Mouse (Mus musculus) hindbrain, embryonic 16.5 days (tissue): Measurements from ENCODE around the gene Fam78a. TPM values are rescaled to one million over a fixed set of nuclear protein-coding genes. Genes with fewer than 3 reads are reported as not detected.

ENCODE experiments used
- ATAC-seq: fragments of 200-750 bp; cut with Nextera tagmentation; 2 replicates; pipeline ENCODE4 v1.8.0; 2017; ENCODE audit warnings: moderate TSS enrichment, moderate library complexity
- H3K27ac ChIP-seq: fragments of 300-500 bp; sonication (generic); 2 replicates; pipeline ENCODE4 v1.5.1; 2014; ENCODE audit warnings: low read depth, mild to moderate bottlenecking, control low read depth, low read length, moderate library complexity
- H3K27me3 ChIP-seq: fragments of 300-500 bp; sonication (generic); replicated peaks from 2 replicates; pipeline ENCODE4 v1.6.1; 2014; ENCODE audit warnings: low read length; ENCODE audit not compliant: control insufficient read depth, insufficient read depth
- H3K36me3 ChIP-seq: fragments of 300-500 bp; sonication (generic); 2 replicates; pipeline ENCODE4 v1.6.1; 2014; ENCODE audit warnings: mild to moderate bottlenecking, low read length, moderate library complexity, mixed read lengths; ENCODE audit not compliant: control insufficient read depth, insufficient read depth
- H3K4me1 ChIP-seq: fragments of 300-500 bp; sonication (generic); 2 replicates; pipeline ENCODE4 v1.6.1; 2014; ENCODE audit warnings: low read depth, low read length; ENCODE audit not compliant: control insufficient read depth, insufficient read depth
- H3K4me2 ChIP-seq: fragments of 300-500 bp; sonication (generic); 2 replicates; pipeline ENCODE4 v1.6.1; 2014; ENCODE audit warnings: mild to moderate bottlenecking, low read length, control low read depth, moderate library complexity
- H3K4me3 ChIP-seq: fragments of 300-500 bp; sonication (generic); 2 replicates; pipeline ENCODE4 v1.5.1; 2014; ENCODE audit warnings: mild to moderate bottlenecking, low read length, control low read depth, moderate library complexity
- H3K9ac ChIP-seq: fragments of 300-500 bp; sonication (generic); 2 replicates; pipeline ENCODE4 v1.6.1; 2014; ENCODE audit warnings: low read depth, mild to moderate bottlenecking, control low read depth, low read length, moderate library complexity
- H3K9me3 ChIP-seq: fragments of 300-500 bp; sonication (generic); 2 replicates; pipeline ENCODE4 v1.6.1; 2014; ENCODE audit warnings: mild to moderate bottlenecking, low read length, moderate library complexity; ENCODE audit not compliant: control insufficient read depth
- WGBS: fragments of 180-500 bp; shearing (Covaris S2); extraction: QIAGEN DNeasy Blood & Tissue Kit; methylation state at CpG from one replicate; pipeline ENCODE4 v1.1.7; 2014; 5-methylcytosine and 5-hydroxymethylcytosine counted together
- polyA plus RNA-seq: library from polyadenylated mRNA; unstranded; fragments of >200 nt; fragmentation: Nextera tagmentation; extraction: Ambion mirVana; gene quantifications from 2 replicates; pipeline ENCODE4 v1.2.1, GENCODE M21; 2015

Gene Fam78a
- polyA plus RNA-seq, 1 experiment from 2014 or later, result 0.50 TPM

GRCm38 (mm10) chr2:32080681-32081080, 4.0 kb downstream of the Fam78a start:
- WGBS, result 92% methylated on average over 3 of the region's 3 CpGs
- no peak for ATAC-seq
- no peaks in the 10 kb centered on the region for H3K36me3 ChIP-seq
- no peak overlapping the region for H3K9ac ChIP-seq
- no peaks in the 10 kb centered on the region for H3K9me3 ChIP-seq
- no peak overlapping the region for H3K4me3 ChIP-seq
- H3K27me3 ChIP-seq, result peaks cover 28% of the 10 kb centered on the region
- H3K4me1 ChIP-seq, result peaks cover 18% of the 10 kb centered on the region
- no peak overlapping the region for H3K27ac ChIP-seq
- H3K4me2 ChIP-seq, result no peak overlapping the region

- no peak for ATAC-seq
- H3K9ac ChIP-seq, result no peak overlapping the region
- 90% methylated on average over 13 of the region's 14 CpGs for WGBS
These were observed 5.4 kb downstream of the Fam78a start for GRCm38 (mm10) chr2:32079191-32079725.

GRCm38 (mm10) chr2:32078522-32078921, 6.1 kb downstream of the Fam78a start:
- peaks cover 11% of the 10 kb centered on the region for H3K4me1 ChIP-seq
- ATAC-seq, result no peak
- peaks cover 20% of the 10 kb centered on the region for H3K27me3 ChIP-seq
- H3K4me3 ChIP-seq, result no peak overlapping the region
- no peaks in the 10 kb centered on the region for H3K36me3 ChIP-seq
- H3K9ac ChIP-seq, result no peak overlapping the region
- no peaks in the 10 kb centered on the region for H3K9me3 ChIP-seq
- no peak overlapping the region for H3K4me2 ChIP-seq
- H3K27ac ChIP-seq, result no peak overlapping the region
- 59% methylated on average over 8 of the region's 8 CpGs for WGBS

More at GRCm38 (mm10) chr2:32079191-32079725, 5.4 kb downstream of the Fam78a start:
- no peak overlapping the region for H3K4me3 ChIP-seq
- no peaks in the 10 kb centered on the region for H3K36me3 ChIP-seq
- H3K4me1 ChIP-seq, result peaks cover 18% of the 10 kb centered on the region
- no peaks in the 10 kb centered on the region for H3K9me3 ChIP-seq
- no peak overlapping the region for H3K4me2 ChIP-seq
- no peak overlapping the region for H3K27ac ChIP-seq
- H3K27me3 ChIP-seq, result peaks cover 22% of the 10 kb centered on the region

GRCm38 (mm10) chr2:32077744-32078143, 6.9 kb downstream of the Fam78a start:
- WGBS, result 83% methylated on average over 10 of the region's 10 CpGs

GRCm38 (mm10) chr2:32075368-32075767, 9.3 kb downstream of the Fam78a start:
- Histone ChIP-seq H3K9ac (no peak overlapping the region), H3K36me3 (no peaks in the 10 kb centered on the region), H3K27ac (no peak overlapping the region), H3K9me3 (no peaks in the 10 kb centered on the region), H3K4me1 (no peaks in the 10 kb centered on the region), H3K4me3 (no peak overlapping the region), H3K4me2 (no peak overlapping the region), H3K27me3 (no peaks in the 10 kb centered on the region)
- WGBS, result 58% methylated on average over 7 of the region's 7 CpGs
- ATAC-seq, result no peak

More at GRCm38 (mm10) chr2:32077744-32078143, 6.9 kb downstream of the Fam78a start:
- Histone ChIP-seq H3K36me3 (no peaks in the 10 kb centered on the region), H3K4me3 (no peak overlapping the region), H3K27me3 (peaks cover 13% of the 10 kb centered on the region), H3K4me2 (no peak overlapping the region), H3K9me3 (no peaks in the 10 kb centered on the region), H3K9ac (no peak overlapping the region), H3K27ac (no peak overlapping the region), H3K4me1 (peaks cover 4% of the 10 kb centered on the region)
- no peak for ATAC-seq

- Histone ChIP-seq H3K27me3 (no peaks in the 10 kb centered on the region), H3K4me3 (no peak overlapping the region), H3K4me2 (no peak overlapping the region), H3K27ac (no peak overlapping the region), H3K4me1 (no peaks in the 10 kb centered on the region), H3K9ac (no peak overlapping the region), H3K36me3 (no peaks in the 10 kb centered on the region), H3K9me3 (no peaks in the 10 kb centered on the region)
- ATAC-seq, result no peak
- 67% methylated on average over 8 of the region's 8 CpGs for whole genome bisulfite sequencing
These were observed 10.3 kb downstream of the Fam78a start for GRCm38 (mm10) chr2:32074404-32074803.

GRCm38 (mm10) chr2:32070747-32071146, 13.9 kb downstream of the Fam78a start:
- H3K4me1 ChIP-seq, result no peaks in the 10 kb centered on the region
- WGBS, result 92% methylated on average over 10 of the region's 10 CpGs
- H3K27ac ChIP-seq, result no peak overlapping the region
- no peaks in the 10 kb centered on the region for H3K27me3 ChIP-seq
- no peak overlapping the region for H3K4me3 ChIP-seq
- H3K9ac ChIP-seq, result no peak overlapping the region
- H3K36me3 ChIP-seq, result no peaks in the 10 kb centered on the region
- ATAC-seq, result no peak
- no peaks in the 10 kb centered on the region for H3K9me3 ChIP-seq
- no peak overlapping the region for H3K4me2 ChIP-seq

GRCm38 (mm10) chr2:32068811-32069607, 15.6 kb downstream of the Fam78a start:
- WGBS, result 54% methylated on average over 30 of the region's 31 CpGs
- Histone ChIP-seq H3K27me3 (no peaks in the 10 kb centered on the region), H3K27ac (no peak overlapping the region), H3K9ac (no peak overlapping the region), H3K4me3 (no peak overlapping the region), H3K4me1 (peaks cover 3% of the 10 kb centered on the region; the same call in 1 of the 2 replicates), H3K36me3 (no peaks in the 10 kb centered on the region), H3K4me2 (no peak overlapping the region), H3K9me3 (no peaks in the 10 kb centered on the region)
- ATAC-seq, result no peak

GRCm38 (mm10) chr2:32066005-32066404, 18.7 kb downstream of the Fam78a start:
- Histone ChIP-seq H3K27ac (no peak overlapping the region), H3K4me3 (no peak overlapping the region), H3K36me3 (no peaks in the 10 kb centered on the region), H3K9me3 (no peaks in the 10 kb centered on the region), H3K9ac (no peak overlapping the region), H3K4me1 (peaks cover 3% of the 10 kb centered on the region; the same call in 1 of the 2 replicates), H3K4me2 (no peak overlapping the region), H3K27me3 (no peaks in the 10 kb centered on the region)
- no peak for ATAC-seq
- 81% methylated on average over 4 of the region's 4 CpGs for WGBS
